Mouse (Mus musculus) MEL (cell line): ENCODE measurements at regions not wholly inside any gene's neighbourhood (a gene's known extent, or its start where the extent isn't known, plus 50 kb on each side); places are given as distances from the start of the nearest gene placed in this dataset.

Experiments used
- DNase-seq: peaks from one replicate; pipeline ENCODE4 v3.0.0; 2011; ENCODE audit warnings: low read depth, low spot score
- H3K27ac ChIP-seq: 2 replicates; pipeline ENCODE4 v1.5.1; 2012; ENCODE audit warnings: low read depth, mild to moderate bottlenecking, control low read depth, low read length, moderate library complexity; ENCODE audit not compliant: control insufficient read depth
- H3K27me3 ChIP-seq, 2 experiments: fragments of 150-350 bp in 1 of 2; sonication (generic) in 1 of 2; 2 replicates each; pipeline ENCODE4 v1.6.1; 2012; ENCODE audit warnings: low read length in 2 of 2, mild to moderate bottlenecking in 2 of 2, improper control_type of control experiment in 1 of 2, moderate library complexity in 1 of 2; ENCODE audit not compliant: insufficient read depth in 2 of 2, control insufficient read depth in 1 of 2
- H3K36me3 ChIP-seq, 2 experiments: 2 replicates each; pipeline ENCODE4 v1.6.1; 2012 to 2014; ENCODE audit warnings: low read length in 2 of 2, improper control_type of control experiment in 1 of 2, inconsistent platforms in 1 of 2, mild to moderate bottlenecking in 1 of 2; ENCODE audit not compliant: insufficient read depth in 2 of 2, control insufficient read depth in 1 of 2
- H3K4me1 ChIP-seq, 2 experiments: fragments of 150-350 bp in 1 of 2; sonication (generic) in 1 of 2; 2 replicates each; pipeline ENCODE4 v1.6.1; 2012; ENCODE audit warnings: low read length in 2 of 2, improper control_type of control experiment in 1 of 2, mild to moderate bottlenecking in 1 of 2; ENCODE audit not compliant: insufficient read depth in 2 of 2, control insufficient read depth in 1 of 2
- H3K4me3 ChIP-seq, 2 experiments: fragments of 150-350 bp in 1 of 2; sonication (generic) in 1 of 2; 2 replicates each; pipeline ENCODE4 v1.5.1; 2012; ENCODE audit warnings: low read depth in 2 of 2, low read length in 2 of 2, mild to moderate bottlenecking in 2 of 2, moderate library complexity in 2 of 2, control low read depth in 1 of 2, improper control_type of control experiment in 1 of 2; ENCODE audit not compliant: control insufficient read depth in 1 of 2, insufficient read depth in 1 of 2
- H3K79me2 ChIP-seq: 2 replicates; pipeline ENCODE4 v1.6.1; 2012; ENCODE audit warnings: mild to moderate bottlenecking, low read length, moderate library complexity; ENCODE audit not compliant: control insufficient read depth, poor library complexity, insufficient read depth
- H3K9ac ChIP-seq: 2 replicates; pipeline ENCODE4 v1.6.1; 2012; ENCODE audit warnings: low read depth, mild to moderate bottlenecking, control low read depth, low read length, moderate library complexity; ENCODE audit not compliant: control insufficient read depth, poor library complexity, severe bottlenecking
- H3K9me3 ChIP-seq: fragments of 150-350 bp; sonication (generic); replicated peaks from 2 replicates; pipeline ENCODE4 v1.6.1; 2012; ENCODE audit warnings: mild to moderate bottlenecking, low read length, improper control_type of control experiment, moderate library complexity; ENCODE audit not compliant: insufficient read depth
- CHD1 ChIP-seq: IDR thresholded peaks from 2 replicates; pipeline ENCODE4 v1.6.1; 2012; ENCODE audit warnings: low read depth, mild to moderate bottlenecking, inconsistent platforms, low read length, improper control_type of control experiment
- CTCF ChIP-seq, 3 experiments: IDR thresholded peaks in 2 of 3; conservative IDR thresholded peaks in 1 of 3; 2 replicates each; pipeline ENCODE4 v1.5.1; 2011 to 2012; ENCODE audit warnings: low read length in 3 of 3, low read depth in 2 of 3, mild to moderate bottlenecking in 2 of 3, improper control_type of control experiment in 1 of 3, inconsistent platforms in 1 of 3, mixed read lengths in 1 of 3, moderate library complexity in 1 of 3; ENCODE audit not compliant: control insufficient read depth in 1 of 3, insufficient read depth in 1 of 3, poor library complexity in 1 of 3, severe bottlenecking in 1 of 3
- E2F4 ChIP-seq: IDR thresholded peaks from 2 replicates; pipeline ENCODE4 v1.6.1; 2011; ENCODE audit warnings: low read depth, low read length, improper control_type of control experiment, borderline replicate concordance
- ELF1 ChIP-seq: IDR thresholded peaks from 2 replicates; pipeline ENCODE4 v1.6.1; 2014; ENCODE audit warnings: low read depth, mild to moderate bottlenecking, inconsistent platforms, low read length, improper control_type of control experiment, moderate library complexity
- EP300 ChIP-seq, 2 experiments: IDR thresholded peaks; 2 replicates each; pipeline ENCODE4 v1.6.1; 2011; ENCODE audit warnings: improper control_type of control experiment in 2 of 2, low read length in 2 of 2, low read depth in 1 of 2, mild to moderate bottlenecking in 1 of 2
- ETS1 ChIP-seq: IDR thresholded peaks from 2 replicates; pipeline ENCODE4 v1.6.1; 2012; ENCODE audit warnings: low read depth, mild to moderate bottlenecking, inconsistent platforms, low read length, improper control_type of control experiment, moderate library complexity
- GATA1 ChIP-seq: IDR thresholded peaks from 2 replicates; pipeline ENCODE4 v1.6.1; 2011; ENCODE audit warnings: low read depth, low read length, improper control_type of control experiment
- HCFC1 ChIP-seq: IDR thresholded peaks from 2 replicates; pipeline ENCODE4 v1.6.1; 2012; ENCODE audit warnings: low read depth, mild to moderate bottlenecking, inconsistent platforms, low read length, improper control_type of control experiment, moderate library complexity
- JUND ChIP-seq: IDR thresholded peaks from 2 replicates; pipeline ENCODE4 v1.6.1; 2011; ENCODE audit warnings: low read depth, mild to moderate bottlenecking, improper control_type of control experiment, low read length
- KAT2A ChIP-seq: conservative IDR thresholded peaks from 2 replicates; pipeline ENCODE4 v1.6.1; 2012; ENCODE audit warnings: low read depth, low read length, improper control_type of control experiment, inconsistent platforms
- MAZ ChIP-seq: IDR thresholded peaks from 2 replicates; pipeline ENCODE4 v1.6.1; 2012; ENCODE audit warnings: low read depth, mild to moderate bottlenecking, inconsistent platforms, low read length, improper control_type of control experiment
- MEF2A ChIP-seq: IDR thresholded peaks from 2 replicates; pipeline ENCODE4 v1.6.1; 2014; ENCODE audit warnings: low read depth, mild to moderate bottlenecking, inconsistent platforms, low read length, improper control_type of control experiment; ENCODE audit not compliant: poor library complexity, insufficient replicate concordance, severe bottlenecking; ENCODE audit errors: extremely low read depth
- MXI1 ChIP-seq: IDR thresholded peaks from 2 replicates; pipeline ENCODE4 v1.6.1; 2011; ENCODE audit warnings: mild to moderate bottlenecking, low read depth, low read length, improper control_type of control experiment
- MYB ChIP-seq: IDR thresholded peaks from 2 replicates; pipeline ENCODE4 v1.6.1; 2011; ENCODE audit warnings: mild to moderate bottlenecking, low read depth, low read length, improper control_type of control experiment
- MYC ChIP-seq: IDR thresholded peaks from 2 replicates; pipeline ENCODE4 v1.6.1; 2011; ENCODE audit warnings: low read depth, mild to moderate bottlenecking, low read length, improper control_type of control experiment, moderate library complexity
- NELFE ChIP-seq: IDR thresholded peaks from 2 replicates; pipeline ENCODE4 v1.6.1; 2011; ENCODE audit warnings: low read depth, low read length, improper control_type of control experiment
- NRF1 ChIP-seq: IDR thresholded peaks from 2 replicates; pipeline ENCODE4 v1.6.1; 2014; ENCODE audit warnings: low read depth, mild to moderate bottlenecking, inconsistent platforms, low read length, improper control_type of control experiment, moderate library complexity; ENCODE audit not compliant: poor library complexity, insufficient read depth, severe bottlenecking
- POLR2A ChIP-seq, 2 experiments: IDR thresholded peaks; 2 replicates each; pipeline ENCODE4 v1.6.1; 2011 to 2012; ENCODE audit warnings: low read length in 2 of 2, mild to moderate bottlenecking in 2 of 2, control low read depth in 1 of 2, improper control_type of control experiment in 1 of 2, low read depth in 1 of 2, moderate library complexity in 1 of 2; ENCODE audit not compliant: control insufficient read depth in 1 of 2, insufficient read depth in 1 of 2, poor library complexity in 1 of 2
- POLR2AphosphoS2 ChIP-seq: IDR thresholded peaks from 2 replicates; pipeline ENCODE4 v1.6.1; 2011; ENCODE audit warnings: low read length, improper control_type of control experiment
- RAD21 ChIP-seq: IDR thresholded peaks from 2 replicates; pipeline ENCODE4 v1.6.1; 2011; ENCODE audit warnings: mild to moderate bottlenecking, low read depth, low read length, improper control_type of control experiment
- RCOR1 ChIP-seq: IDR thresholded peaks from 2 replicates; pipeline ENCODE4 v1.6.1; 2012; ENCODE audit warnings: low read depth, mild to moderate bottlenecking, inconsistent platforms, low read length, improper control_type of control experiment
- SMC3 ChIP-seq: IDR thresholded peaks from 2 replicates; pipeline ENCODE4 v1.6.1; 2011; ENCODE audit warnings: low read depth, low read length, improper control_type of control experiment
- TAL1 ChIP-seq: IDR thresholded peaks from 2 replicates; pipeline ENCODE4 v1.6.1; 2012; ENCODE audit warnings: mild to moderate bottlenecking, inconsistent platforms, low read length, moderate library complexity, mixed read lengths
- TBP ChIP-seq: IDR thresholded peaks from 2 replicates; pipeline ENCODE4 v1.8.0; 2011; ENCODE audit warnings: low read depth, low read length, improper control_type of control experiment
- TCF12 ChIP-seq: IDR thresholded peaks from 2 replicates; pipeline ENCODE4 v1.6.1; 2014; ENCODE audit warnings: low read depth, mild to moderate bottlenecking, inconsistent platforms, low read length, improper control_type of control experiment, moderate library complexity
- UBTF ChIP-seq: IDR thresholded peaks from 2 replicates; pipeline ENCODE4 v1.6.1; 2012; ENCODE audit warnings: low read depth, mild to moderate bottlenecking, inconsistent platforms, low read length, improper control_type of control experiment, moderate library complexity, borderline replicate concordance; ENCODE audit not compliant: insufficient read depth
- USF2 ChIP-seq, 2 experiments: IDR thresholded peaks; 2 replicates each; pipeline ENCODE4 v1.6.1; 2011 to 2012; ENCODE audit warnings: improper control_type of control experiment in 2 of 2, low read length in 2 of 2, borderline replicate concordance in 1 of 2, inconsistent platforms in 1 of 2, low read depth in 1 of 2, mild to moderate bottlenecking in 1 of 2; ENCODE audit not compliant: insufficient read depth in 1 of 2
- ZC3H11A ChIP-seq: IDR thresholded peaks from 2 replicates; pipeline ENCODE4 v1.6.1; 2012; ENCODE audit warnings: low read depth, mild to moderate bottlenecking, inconsistent platforms, low read length, improper control_type of control experiment
- ZKSCAN1 ChIP-seq: IDR thresholded peaks from 2 replicates; pipeline ENCODE4 v1.6.1; 2012; ENCODE audit warnings: low read depth, mild to moderate bottlenecking, inconsistent platforms, low read length, improper control_type of control experiment, moderate library complexity
- ZMIZ1 ChIP-seq: IDR thresholded peaks from 2 replicates; pipeline ENCODE4 v1.6.1; 2012; ENCODE audit warnings: low read depth, mild to moderate bottlenecking, inconsistent platforms, low read length, improper control_type of control experiment, moderate library complexity
- ZNF384 ChIP-seq: IDR thresholded peaks from 2 replicates; pipeline ENCODE4 v1.6.1; 2012; ENCODE audit warnings: low read depth, mild to moderate bottlenecking, inconsistent platforms, low read length, improper control_type of control experiment

- Histone ChIP-seq H3K4me3 (no peak overlapping the region), H3K27me3 (no peaks in the 10 kb centered on the region), H3K27ac (no peak overlapping the region), H3K9me3 (no peaks in the 10 kb centered on the region), H3K9ac (no peak overlapping the region), H3K4me1 (peaks cover 5 to 41% of the 10 kb centered on the region in 2 experiments), H3K36me3 (peaks cover 0 to 31% of the 10 kb centered on the region in 2 experiments; a peak in 2 of 4 replicates), H3K79me2 (no peaks in the 10 kb centered on the region; the same call in 1 of the 2 replicates)
- no peak for TF ChIP-seq GATA1
- no peak for TF ChIP-seq TCF12
- TF ChIP-seq UBTF: no peak
- no peak for TF ChIP-seq MYB
- TF ChIP-seq ZNF384: no peak
- TF ChIP-seq KAT2A: no peak
- TF ChIP-seq MEF2A: no peak
- TF ChIP-seq CHD1: no peak
- TF ChIP-seq ELF1: no peak
- TF ChIP-seq TAL1: no peak
- no peak for TF ChIP-seq USF2 (IDR thresholded peaks at IDR 0.05; ENCODE audit: borderline replicate concordance in 1 of 2, insufficient read depth in 1 of 2, low read depth in 1 of 2, low read length in 2 of 2)
- no peak for TF ChIP-seq MXI1
- no peak for TF ChIP-seq NELFE
- TF ChIP-seq NRF1: no peak
- TF ChIP-seq EP300 (IDR thresholded peaks at IDR 0.05; ENCODE audit: low read depth in 1 of 2, low read length in 2 of 2): no peak
- TF ChIP-seq RAD21: no peak
- no peak for TF ChIP-seq POLR2AphosphoS2
- TF ChIP-seq E2F4: no peak
- no peak for DNase-seq
These were observed 194.3 kb downstream of the Fam43a start for GRCm38 (mm10) chr16:30793856-30794255.

GRCm38 (mm10) chr16:30795501-30795904, 196.0 kb downstream of the Fam43a start:
- no peak for TF ChIP-seq TCF12
- TF ChIP-seq MYC: no peak
- TF ChIP-seq ETS1: no peak
- TF ChIP-seq UBTF: no peak
- TF ChIP-seq CTCF (IDR thresholded peaks at IDR 0.05 in 2 of 3, conservative IDR thresholded peaks at IDR 0.05 in 1 of 3; ENCODE audit: control insufficient read depth in 1 of 3, insufficient read depth in 1 of 3, low read depth in 2 of 3, low read length in 3 of 3, poor library complexity in 1 of 3, severe bottlenecking in 1 of 3): no peak
- TF ChIP-seq JUND: no peak
- no peak for TF ChIP-seq ZMIZ1
- TF ChIP-seq POLR2AphosphoS2: no peak
- no peak for TF ChIP-seq ZKSCAN1
- no peak for TF ChIP-seq KAT2A
- TF ChIP-seq HCFC1: no peak
- no peak for TF ChIP-seq TAL1
- no peak for TF ChIP-seq SMC3
- no peak for TF ChIP-seq RCOR1
- no peak for TF ChIP-seq MAZ
- TF ChIP-seq POLR2A (IDR thresholded peaks at IDR 0.05; ENCODE audit: control insufficient read depth in 1 of 2, insufficient read depth in 1 of 2, low read depth in 1 of 2, low read length in 2 of 2, poor library complexity in 1 of 2): no peak
- no peak for TF ChIP-seq MXI1
- no peak for TF ChIP-seq MYB
- no peak for TF ChIP-seq ZC3H11A
- TF ChIP-seq TBP: no peak
- DNase-seq: no peak
- H3K79me2 ChIP-seq: no peaks in the 10 kb centered on the region
- H3K27me3 ChIP-seq: peaks cover 0 to 2% of the 10 kb centered on the region in 2 experiments; a peak in 1 of 4 replicates
- no peak overlapping the region for H3K27ac ChIP-seq
- peaks cover 0 to 16% of the 10 kb centered on the region in 2 experiments; a peak in 2 of 4 replicates for H3K36me3 ChIP-seq
- no peak overlapping the region for H3K9ac ChIP-seq
- H3K4me1 ChIP-seq: peaks cover 0 to 27% of the 10 kb centered on the region in 2 experiments
- H3K9me3 ChIP-seq: no peaks in the 10 kb centered on the region
- H3K4me3 ChIP-seq: no peak overlapping the region
